Mouse (Mus musculus) frontal cortex, adult 2 months (tissue): ENCODE results near the gene Mesd. TPM values are rescaled to one million over a fixed set of nuclear protein-coding genes. Genes with fewer than 3 reads are reported as not detected.

Source experiments
- DNase-seq, 2 experiments: peaks; one replicate each; pipeline ENCODE4 v3.0.0; 2022; ENCODE audit warnings: low spot score in 1 of 2; ENCODE audit errors: extremely low spot score in 1 of 2
- polyA plus RNA-seq: library from polyadenylated mRNA; depleted of rRNA; stranded (reverse); fragments of >200 nt; gene quantifications from 2 replicates; pipeline ENCODE4 v1.2.3, GENCODE M21; 2012; rRNA removed

Mesd gene
- polyA plus RNA-seq, 1 experiment = 33.9 TPM

GRCm38 (mm10) chr7:83911909-83912308, 27.6 kb downstream of the Mesd start:
- no peak for DNase-seq

GRCm38 (mm10) chr7:83913405-83913932, 29.2 kb downstream of the Mesd start:
- no peak for DNase-seq

- DNase-seq = no peak
Measured at GRCm38 (mm10) chr7:83913995-83914394, 29.7 kb downstream of the Mesd start.

- DNase-seq = peak; percentile 62 to 95
Measured at GRCm38 (mm10) chr7:83914566-83914965, 30.3 kb downstream of the Mesd start.

- DNase-seq = no peak
Measured at GRCm38 (mm10) chr7:83920241-83920640, 36.0 kb downstream of the Mesd start.

- DNase-seq = no peak
Measured at GRCm38 (mm10) chr7:83921637-83922036, 37.4 kb downstream of the Mesd start.

GRCm38 (mm10) chr7:83939017-83939721, 54.9 kb downstream of the Mesd start:
- no peak for DNase-seq

- DNase-seq = no peak
Measured at GRCm38 (mm10) chr7:83940136-83940535, 55.9 kb downstream of the Mesd start.

- peak; percentile 49 to 72 for DNase-seq
Measured at GRCm38 (mm10) chr7:83941701-83942101, 57.4 kb downstream of the Mesd start.

GRCm38 (mm10) chr7:83948743-83949142, 64.5 kb downstream of the Mesd start:
- no peak for DNase-seq

GRCm38 (mm10) chr7:83949662-83950061, 65.4 kb downstream of the Mesd start:
- DNase-seq = no peak

Other genes starting within 250 kb of the Mesd start
- 1.5 and 2.0 TPM in 2 replicates for gene Il16, start 138.7 kb upstream of the Mesd start, polyA plus RNA-seq
- 0.58 and 0.84 TPM in 2 replicates for gene Cfap161, start 89.6 kb upstream of the Mesd start, polyA plus RNA-seq
- gene Tlnrd1, start 161 bp upstream of the Mesd start, polyA plus RNA-seq = 14.8 and 15.8 TPM in 2 replicates
- 5.3 and 6.1 TPM in 2 replicates for gene Cemip, start 202.0 kb downstream of the Mesd start, polyA plus RNA-seq